Mouse (Mus musculus) right cerebral cortex, adult 18-20 months (tissue): Measurements from ENCODE around the gene Gm8362.
"Not testable (repeated sequence)": the region's sequence is repeated elsewhere in the genome, so short reads cannot be mapped to it uniquely, and the experiment has no call there.

Source experiments
- DNase-seq: peaks from one replicate; pipeline ENCODE4 v3.0.0; 2022; ENCODE audit warnings: mixed read lengths

The Gm8362 gene

DNA sequence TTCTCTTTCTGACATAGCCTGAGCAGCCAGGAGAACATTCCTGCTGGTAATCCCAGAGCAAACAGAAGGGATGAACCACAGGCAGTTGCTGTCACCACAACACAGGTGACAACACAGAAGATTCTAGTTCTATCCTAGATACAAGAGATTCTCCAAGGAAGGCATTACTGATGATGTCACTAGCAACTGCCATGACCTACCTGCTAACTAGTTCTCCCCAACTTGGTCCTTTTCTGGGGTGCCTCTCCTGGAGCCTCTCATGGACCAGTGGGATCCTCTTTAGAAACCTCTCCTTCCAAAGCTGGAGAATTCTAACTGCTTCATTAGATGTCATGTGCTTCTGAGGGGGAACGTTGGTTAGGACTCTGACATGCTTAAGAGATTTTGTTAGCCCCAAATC lies at the start of gene Gm8362:
Gene Gm8362 (minus strand): TSS at position 101 of the 400 bp plus-strand sequence.
- DNase-seq = not testable (repeated sequence)

- not testable (repeated sequence) for DNase-seq
Measured at GRCm38 (mm10) chr14:6823297-6823696, 49.1 kb upstream of the Gm8362 start.

DNA sequence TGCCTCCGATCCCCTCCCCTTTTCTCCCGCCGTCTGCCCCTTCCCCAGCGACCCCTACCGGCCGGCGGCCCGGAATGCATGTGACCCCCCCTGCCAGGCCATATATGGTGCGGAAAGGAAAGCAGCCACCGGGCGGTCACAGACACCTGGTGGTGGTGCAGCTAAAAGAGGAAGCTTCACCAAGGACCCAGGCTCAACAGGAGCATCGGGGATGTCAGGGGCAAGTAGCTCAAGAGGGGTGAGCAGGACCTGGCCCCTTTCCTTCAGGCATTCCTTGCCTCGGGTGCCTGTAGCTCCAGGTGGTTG lies 17.0 kb downstream of the Gm8362 start:
- DNase-seq = peak; percentile 1

DNA sequence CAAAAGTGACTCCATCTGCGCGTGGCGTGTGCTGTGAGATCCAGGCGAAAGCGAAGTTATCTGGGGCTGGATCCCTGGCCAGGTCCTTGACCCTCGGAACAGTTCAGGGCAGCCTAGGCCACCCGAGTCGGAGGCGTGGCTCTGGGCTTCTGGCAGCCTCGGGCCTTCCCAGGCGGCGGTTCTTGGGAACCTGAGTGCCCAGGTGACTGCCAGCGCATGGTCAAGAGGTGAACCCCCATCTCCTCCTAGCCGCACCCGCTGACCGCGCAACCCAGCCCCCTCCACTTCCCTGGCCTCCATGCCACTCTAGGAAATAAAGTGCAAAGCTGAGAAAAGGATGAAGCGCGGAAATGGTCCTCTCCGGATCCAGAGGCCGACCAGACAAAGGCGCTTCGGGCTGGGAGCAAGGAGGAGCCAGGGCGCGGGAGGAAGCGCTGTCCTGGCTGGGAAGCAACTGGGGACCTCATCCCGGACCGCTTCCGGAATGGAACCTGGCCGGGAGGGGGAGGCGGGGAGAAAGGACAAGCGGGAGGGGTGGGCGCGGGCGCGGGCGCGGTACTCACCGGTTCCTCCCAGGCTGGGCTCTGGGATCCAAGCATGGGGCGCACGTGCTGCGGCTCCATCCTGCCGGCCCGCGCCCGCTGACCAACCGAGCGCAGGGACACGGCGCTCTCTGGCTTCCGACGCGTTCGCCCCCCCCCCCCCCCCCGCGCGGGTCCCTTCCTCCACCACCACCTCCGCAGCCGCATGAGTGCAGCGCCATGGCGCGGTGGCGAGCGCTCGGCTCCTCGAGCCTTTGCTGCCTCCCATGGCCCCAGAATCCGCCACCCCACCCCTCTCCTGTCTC lies 17.6 kb downstream of the Gm8362 start:
- DNase-seq = peak; percentile 0

GRCm38 (mm10) chr14:6742232-6742631 lies 32.0 kb downstream of the Gm8362 start, which contains the start of gene Gm3636:
TSS of gene Gm3636 (minus strand) at chr14:6742332.
- not testable (repeated sequence) for DNase-seq

GRCm38 (mm10) chr14:6720151-6720550 lies 54.1 kb downstream of the Gm8362 start, which contains the start of gene Gm8050:
TSS of gene Gm8050 (minus strand) at chr14:6720251.
- not testable (repeated sequence) for DNase-seq
